Mouse (Mus musculus): ENCODE results near the gene Pced1b. TPM values are rescaled to one million over a fixed set of nuclear protein-coding genes. Genes with fewer than 3 reads are reported as not detected.

The Pced1b gene
- total and polyA plus RNA-seq, 3 experiments = 6.6 to 41.1 (median 8.8) TPM

DNA sequence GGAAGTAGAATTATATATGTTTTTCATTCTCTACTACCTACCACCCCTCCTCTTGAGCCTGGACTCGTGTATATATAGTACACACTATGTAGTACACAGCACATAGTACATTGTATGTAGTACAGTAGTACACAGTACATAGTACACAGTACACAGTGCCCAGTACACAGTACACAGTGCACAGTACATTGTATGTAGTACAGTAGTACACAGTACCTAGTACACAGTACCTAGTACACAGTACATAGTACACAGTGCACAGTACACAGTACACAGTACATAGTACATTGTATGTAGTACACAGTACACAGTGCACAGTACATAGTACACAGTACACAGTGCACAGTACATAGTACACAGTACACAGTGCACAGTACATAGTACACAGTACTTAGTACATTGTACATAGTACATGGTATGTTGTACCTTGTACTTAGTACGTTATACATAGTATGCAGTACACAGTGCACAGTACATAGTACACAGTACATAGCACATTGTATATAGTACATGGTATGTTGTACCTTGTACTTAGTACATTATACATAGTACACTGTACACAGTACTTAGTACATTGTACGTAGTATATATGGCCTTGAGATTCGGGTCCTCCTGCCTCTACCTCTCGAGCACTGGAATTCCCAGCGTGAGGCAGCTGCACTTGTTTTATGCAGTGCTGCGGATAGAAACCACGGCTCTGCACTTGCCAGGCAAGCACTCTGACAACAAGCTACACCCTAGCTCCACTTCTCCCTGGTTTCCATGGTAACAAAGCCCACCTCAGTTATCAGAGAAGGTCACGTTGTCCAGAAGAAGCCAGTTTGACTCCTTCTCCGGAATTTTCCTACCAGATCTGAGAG is 35.0 kb downstream of the Pced1b start:
- Histone ChIP-seq H3K9me3 (replicated peaks) (peaks cover 65% of the 10 kb centered on the region), H3K4me1 (ENCODE audit: insufficient read depth, low read depth, low read length) (no peaks in the 10 kb centered on the region), H3K4me3 (ENCODE audit: low read depth, low read length) (no peak overlapping the region), H3K36me3 (replicated peaks) (no peaks in the 10 kb centered on the region), H3K27me3 (ENCODE audit: insufficient read depth, low read length) (no peaks in the 10 kb centered on the region; the same call in 1 of the 2 replicates)
- DNase-seq (ENCODE audit: low spot score) (no peak), ATAC-seq (ENCODE audit: extremely low read depth, insufficient number of reproducible peaks, low FRiP score, poor library complexity, severe bottlenecking) (no peak)
- TF ChIP-seq TAL1 (conservative IDR thresholded peaks at IDR 0.05; ENCODE audit: low read depth, low read length) = no peak
- TF ChIP-seq GATA2 (IDR thresholded peaks at IDR 0.05; ENCODE audit: borderline replicate concordance, low read depth, low read length) = no peak
- no peak for TF ChIP-seq POLR2AphosphoS5 (IDR thresholded peaks at IDR 0.05; ENCODE audit: insufficient replicate concordance, low read depth, low read length)
- TF ChIP-seq GATA1 (IDR thresholded peaks at IDR 0.05; ENCODE audit: borderline replicate concordance, low read length) = no peak
- no peak for TF ChIP-seq CTCF (IDR thresholded peaks at IDR 0.05; ENCODE audit: low read depth, low read length)

DNA sequence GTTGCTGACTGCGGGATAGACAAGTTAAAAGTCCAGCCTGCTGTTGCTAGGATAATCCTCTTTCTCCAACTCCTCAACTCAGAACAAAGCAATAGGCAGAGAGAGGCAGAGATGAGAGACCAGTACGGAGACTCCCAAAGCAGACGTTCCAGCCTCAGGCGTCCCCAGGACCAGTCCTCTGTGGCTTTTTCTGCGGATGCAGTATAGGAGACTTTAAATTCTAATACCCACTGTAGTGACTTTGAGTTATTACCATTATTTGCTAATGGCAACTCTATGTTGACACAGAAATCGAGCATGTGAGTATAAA is 35.6 kb downstream of the Pced1b start:
- Histone ChIP-seq H3K27me3 (ENCODE audit: insufficient read depth, low read length) (no peaks in the 10 kb centered on the region; the same call in 1 of the 2 replicates), H3K36me3 (replicated peaks) (no peaks in the 10 kb centered on the region), H3K4me3 (ENCODE audit: low read depth, low read length) (no peak overlapping the region), H3K9me3 (replicated peaks) (peaks cover 63% of the 10 kb centered on the region), H3K4me1 (ENCODE audit: insufficient read depth, low read depth, low read length) (no peaks in the 10 kb centered on the region)
- TF ChIP-seq CTCF (IDR thresholded peaks at IDR 0.05; ENCODE audit: low read depth, low read length) (no peak), GATA1 (IDR thresholded peaks at IDR 0.05; ENCODE audit: borderline replicate concordance, low read length) (no peak), GATA2 (IDR thresholded peaks at IDR 0.05; ENCODE audit: borderline replicate concordance, low read depth, low read length) (no peak), POLR2AphosphoS5 (IDR thresholded peaks at IDR 0.05; ENCODE audit: insufficient replicate concordance, low read depth, low read length) (no peak), TAL1 (conservative IDR thresholded peaks at IDR 0.05; ENCODE audit: low read depth, low read length) (no peak)
- ATAC-seq (ENCODE audit: extremely low read depth, insufficient number of reproducible peaks, low FRiP score, poor library complexity, severe bottlenecking) (no peak), DNase-seq (ENCODE audit: low spot score) (no peak)

DNA sequence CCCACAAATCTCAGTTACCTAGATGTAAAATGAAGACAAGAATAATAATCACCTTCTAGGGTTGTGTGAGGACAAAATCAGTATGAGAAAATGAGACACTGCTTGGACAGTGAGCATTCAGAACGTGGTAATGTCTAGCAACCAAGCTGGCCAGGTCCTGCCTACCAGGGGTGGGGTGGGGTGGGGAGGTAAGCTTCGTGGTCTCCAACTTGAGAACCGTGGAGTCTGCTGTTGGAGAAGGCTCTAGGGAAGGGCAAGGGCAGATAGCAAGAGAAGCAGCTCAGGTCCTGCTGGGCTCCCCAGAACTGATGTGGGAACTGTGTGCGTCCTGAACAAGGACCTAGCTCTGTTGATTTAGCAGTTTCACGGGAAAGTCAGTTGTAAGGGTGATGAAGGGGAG is 37.3 kb downstream of the Pced1b start:
- no peaks in the 10 kb centered on the region; the same call in 1 of the 2 replicates for H3K27me3 ChIP-seq (ENCODE audit: insufficient read depth, low read length)
- H3K36me3 ChIP-seq (replicated peaks) = no peaks in the 10 kb centered on the region
- no peak for ATAC-seq (ENCODE audit: extremely low read depth, insufficient number of reproducible peaks, low FRiP score, poor library complexity, severe bottlenecking)
- no peak overlapping the region for H3K4me3 ChIP-seq (ENCODE audit: low read depth, low read length)
- TF ChIP-seq POLR2AphosphoS5 (IDR thresholded peaks at IDR 0.05; ENCODE audit: insufficient replicate concordance, low read depth, low read length) (no peak), TAL1 (conservative IDR thresholded peaks at IDR 0.05; ENCODE audit: low read depth, low read length) (no peak), GATA1 (IDR thresholded peaks at IDR 0.05; ENCODE audit: borderline replicate concordance, low read length) (no peak), CTCF (IDR thresholded peaks at IDR 0.05; ENCODE audit: low read depth, low read length) (no peak), GATA2 (IDR thresholded peaks at IDR 0.05; ENCODE audit: borderline replicate concordance, low read depth, low read length) (no peak)
- peaks cover 58% of the 10 kb centered on the region for H3K9me3 ChIP-seq (replicated peaks)
- no peak for DNase-seq (ENCODE audit: low spot score)
- no peaks in the 10 kb centered on the region for H3K4me1 ChIP-seq (ENCODE audit: insufficient read depth, low read depth, low read length)

DNA sequence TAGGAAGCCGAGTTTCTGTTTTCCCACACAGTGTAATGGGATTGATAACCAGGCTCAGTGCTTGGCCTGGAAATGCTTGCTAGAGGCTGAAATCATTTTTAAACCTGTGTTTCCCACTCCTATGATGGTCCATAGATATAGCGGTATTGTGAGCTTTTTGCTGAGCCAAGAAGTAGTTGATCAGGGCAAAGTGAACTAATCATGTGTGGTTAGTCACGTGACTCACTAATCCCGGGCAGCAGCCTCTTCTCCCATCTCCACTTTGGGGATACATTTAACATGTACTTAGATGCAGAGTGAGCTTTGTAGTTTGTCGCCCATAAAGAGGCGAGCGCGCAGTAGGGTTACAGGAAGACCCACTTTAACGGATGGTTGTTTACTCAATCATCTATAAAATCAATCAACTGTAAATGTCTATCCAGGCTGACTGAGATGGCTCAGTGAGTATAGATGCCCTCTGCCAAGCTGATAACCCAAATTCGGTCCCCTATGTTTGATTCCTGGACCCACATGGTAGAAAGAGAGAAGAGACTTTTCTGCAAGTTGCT is 38.8 kb downstream of the Pced1b start:
- TF ChIP-seq GATA2 (IDR thresholded peaks at IDR 0.05; ENCODE audit: borderline replicate concordance, low read depth, low read length) (no peak), POLR2AphosphoS5 (IDR thresholded peaks at IDR 0.05; ENCODE audit: insufficient replicate concordance, low read depth, low read length) (no peak), TAL1 (conservative IDR thresholded peaks at IDR 0.05; ENCODE audit: low read depth, low read length) (no peak), CTCF (IDR thresholded peaks at IDR 0.05; ENCODE audit: low read depth, low read length) (no peak), GATA1 (IDR thresholded peaks at IDR 0.05; ENCODE audit: borderline replicate concordance, low read length) (no peak)
- Histone ChIP-seq H3K9me3 (replicated peaks) (peaks cover 58% of the 10 kb centered on the region), H3K36me3 (replicated peaks) (no peaks in the 10 kb centered on the region), H3K4me3 (ENCODE audit: low read depth, low read length) (no peak overlapping the region), H3K4me1 (ENCODE audit: insufficient read depth, low read depth, low read length) (no peaks in the 10 kb centered on the region), H3K27me3 (ENCODE audit: insufficient read depth, low read length) (no peaks in the 10 kb centered on the region; the same call in 1 of the 2 replicates)
- ATAC-seq (ENCODE audit: extremely low read depth, insufficient number of reproducible peaks, low FRiP score, poor library complexity, severe bottlenecking) = no peak
- DNase-seq (ENCODE audit: low spot score) = no peak

DNA sequence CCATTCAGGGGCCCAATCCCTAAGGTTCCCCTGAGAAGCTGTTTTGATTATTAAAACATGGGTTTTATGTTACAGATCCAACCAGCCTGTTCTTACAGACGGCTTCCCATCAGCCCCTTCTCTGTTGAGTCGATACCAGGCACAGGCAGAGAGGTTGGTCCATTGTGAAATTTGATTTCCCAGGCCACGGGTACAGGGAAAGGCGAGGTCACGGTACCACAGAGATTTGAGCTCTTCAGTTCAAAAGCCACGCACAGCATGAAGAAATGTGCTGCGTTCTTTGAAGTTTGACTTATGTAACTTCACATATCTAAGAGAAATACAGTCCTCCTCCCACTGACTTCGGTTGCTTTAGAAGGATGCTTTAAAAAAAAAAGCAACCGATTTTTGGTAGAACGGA is 39.8 kb downstream of the Pced1b start:
- H3K4me3 ChIP-seq (ENCODE audit: low read depth, low read length) = no peak overlapping the region
- no peaks in the 10 kb centered on the region for H3K36me3 ChIP-seq (replicated peaks)
- H3K4me1 ChIP-seq (ENCODE audit: insufficient read depth, low read depth, low read length) = no peaks in the 10 kb centered on the region
- no peak for ATAC-seq (ENCODE audit: extremely low read depth, insufficient number of reproducible peaks, low FRiP score, poor library complexity, severe bottlenecking)
- TF ChIP-seq POLR2AphosphoS5 (IDR thresholded peaks at IDR 0.05; ENCODE audit: insufficient replicate concordance, low read depth, low read length) (no peak), CTCF (IDR thresholded peaks at IDR 0.05; ENCODE audit: low read depth, low read length) (no peak), GATA2 (IDR thresholded peaks at IDR 0.05; ENCODE audit: borderline replicate concordance, low read depth, low read length) (no peak), GATA1 (IDR thresholded peaks at IDR 0.05; ENCODE audit: borderline replicate concordance, low read length) (no peak), TAL1 (conservative IDR thresholded peaks at IDR 0.05; ENCODE audit: low read depth, low read length) (no peak)
- no peaks in the 10 kb centered on the region; the same call in 1 of the 2 replicates for H3K27me3 ChIP-seq (ENCODE audit: insufficient read depth, low read length)
- peaks cover 60% of the 10 kb centered on the region for H3K9me3 ChIP-seq (replicated peaks)
- no peak for DNase-seq (ENCODE audit: low spot score)

DNA sequence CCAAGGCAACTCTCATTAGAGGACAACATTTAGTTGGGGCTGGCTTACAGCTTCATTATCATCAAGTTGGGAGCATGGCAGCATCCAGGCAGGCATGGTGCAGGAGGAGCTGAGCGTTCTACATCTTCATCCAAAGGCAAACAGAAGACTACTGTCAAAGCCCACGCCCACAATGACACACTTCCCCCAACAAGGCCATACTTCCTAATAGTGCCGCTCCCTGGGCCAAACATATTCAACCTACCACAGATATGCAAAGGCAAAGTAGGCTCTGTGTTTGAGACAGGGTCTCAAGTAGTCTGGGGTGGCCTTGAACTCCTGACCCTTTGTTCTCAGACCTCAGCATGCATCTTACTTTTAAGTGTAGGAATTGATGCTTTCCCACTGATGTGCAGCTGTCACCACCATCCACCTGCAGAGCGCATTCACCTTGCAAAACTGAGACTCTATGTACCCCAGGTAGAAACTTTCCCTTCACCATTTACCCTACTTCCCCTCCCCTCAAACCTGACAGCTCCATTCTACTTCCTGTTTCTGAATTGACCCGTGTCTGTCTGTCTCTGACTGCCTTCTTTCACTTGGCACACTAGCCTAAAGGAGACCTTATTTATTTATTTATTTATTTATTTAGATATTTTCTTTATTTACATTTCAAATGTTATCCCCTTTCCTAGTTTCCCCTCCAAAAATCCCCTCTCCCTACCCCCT is 40.7 kb downstream of the Pced1b start:
- Histone ChIP-seq H3K4me3 (ENCODE audit: low read depth, low read length) (no peak overlapping the region), H3K27me3 (ENCODE audit: insufficient read depth, low read length) (no peaks in the 10 kb centered on the region; the same call in 1 of the 2 replicates), H3K4me1 (ENCODE audit: insufficient read depth, low read depth, low read length) (no peaks in the 10 kb centered on the region), H3K9me3 (replicated peaks) (peaks cover 58% of the 10 kb centered on the region), H3K36me3 (replicated peaks) (no peaks in the 10 kb centered on the region)
- DNase-seq (ENCODE audit: low spot score) (no peak), ATAC-seq (ENCODE audit: extremely low read depth, insufficient number of reproducible peaks, low FRiP score, poor library complexity, severe bottlenecking) (no peak)
- no peak for TF ChIP-seq POLR2AphosphoS5 (IDR thresholded peaks at IDR 0.05; ENCODE audit: insufficient replicate concordance, low read depth, low read length)
- no peak for TF ChIP-seq TAL1 (conservative IDR thresholded peaks at IDR 0.05; ENCODE audit: low read depth, low read length)
- no peak for TF ChIP-seq CTCF (IDR thresholded peaks at IDR 0.05; ENCODE audit: low read depth, low read length)
- TF ChIP-seq GATA1 (IDR thresholded peaks at IDR 0.05; ENCODE audit: borderline replicate concordance, low read length) = no peak
- no peak for TF ChIP-seq GATA2 (IDR thresholded peaks at IDR 0.05; ENCODE audit: borderline replicate concordance, low read depth, low read length)

Data from G1E (cell line).